Mouse (Mus musculus): ENCODE measurements around the gene Pld4. TPM values are rescaled to one million over a fixed set of nuclear protein-coding genes. Genes with fewer than 3 reads are reported as not detected.

Pld4 gene
- total RNA-seq, 1 experiment from 2014 or later, result 98.0 TPM

GRCm38 (mm10) chr12:112759471-112759870 lies 984 bp upstream of the Pld4 start:
- ATAC-seq (ENCODE audit: extremely low read depth, insufficient number of reproducible peaks, low FRiP score, poor library complexity, severe bottlenecking), result no peak

GRCm38 (mm10) chr12:112761411-112761810 lies 956 bp downstream of the Pld4 start:
- ATAC-seq (ENCODE audit: extremely low read depth, insufficient number of reproducible peaks, low FRiP score, poor library complexity, severe bottlenecking), result no peak

- peak; percentile 73 for ATAC-seq (ENCODE audit: extremely low read depth, insufficient number of reproducible peaks, low FRiP score, poor library complexity, severe bottlenecking)
These were observed 1.6 kb downstream of the Pld4 start for GRCm38 (mm10) chr12:112762018-112762417.

GRCm38 (mm10) chr12:112763176-112763575 lies 2.7 kb downstream of the Pld4 start:
- ATAC-seq (ENCODE audit: extremely low read depth, insufficient number of reproducible peaks, low FRiP score, poor library complexity, severe bottlenecking), result no peak

- ATAC-seq (ENCODE audit: extremely low read depth, insufficient number of reproducible peaks, low FRiP score, poor library complexity, severe bottlenecking), result no peak
These were observed 3.7 kb downstream of the Pld4 start for GRCm38 (mm10) chr12:112764141-112764540.

GRCm38 (mm10) chr12:112764991-112765390 lies 4.5 kb downstream of the Pld4 start:
- no peak for ATAC-seq (ENCODE audit: extremely low read depth, insufficient number of reproducible peaks, low FRiP score, poor library complexity, severe bottlenecking)

GRCm38 (mm10) chr12:112766586-112766985 lies 6.1 kb downstream of the Pld4 start:
- no peak for ATAC-seq (ENCODE audit: extremely low read depth, insufficient number of reproducible peaks, low FRiP score, poor library complexity, severe bottlenecking)

- no peak for ATAC-seq (ENCODE audit: extremely low read depth, insufficient number of reproducible peaks, low FRiP score, poor library complexity, severe bottlenecking)
These were observed 6.8 kb downstream of the Pld4 start for GRCm38 (mm10) chr12:112767036-112767890.

GRCm38 (mm10) chr12:112768166-112768565 lies 7.7 kb downstream of the Pld4 start:
- no peak for ATAC-seq (ENCODE audit: extremely low read depth, insufficient number of reproducible peaks, low FRiP score, poor library complexity, severe bottlenecking)

GRCm38 (mm10) chr12:112769031-112769430 lies 8.6 kb downstream of the Pld4 start:
- ATAC-seq (ENCODE audit: extremely low read depth, insufficient number of reproducible peaks, low FRiP score, poor library complexity, severe bottlenecking), result no peak

GRCm38 (mm10) chr12:112769751-112770150 lies 9.3 kb downstream of the Pld4 start:
- ATAC-seq (ENCODE audit: extremely low read depth, insufficient number of reproducible peaks, low FRiP score, poor library complexity, severe bottlenecking), result no peak

GRCm38 (mm10) chr12:112770396-112770795 lies 9.9 kb downstream of the Pld4 start:
- ATAC-seq (ENCODE audit: extremely low read depth, insufficient number of reproducible peaks, low FRiP score, poor library complexity, severe bottlenecking), result no peak

GRCm38 (mm10) chr12:112772306-112772705 lies 11.9 kb downstream of the Pld4 start:
- no peak for ATAC-seq (ENCODE audit: extremely low read depth, insufficient number of reproducible peaks, low FRiP score, poor library complexity, severe bottlenecking)

GRCm38 (mm10) chr12:112773366-112773765 lies 12.9 kb downstream of the Pld4 start:
- no peak for ATAC-seq (ENCODE audit: extremely low read depth, insufficient number of reproducible peaks, low FRiP score, poor library complexity, severe bottlenecking)

GRCm38 (mm10) chr12:112774026-112774425 lies 13.6 kb downstream of the Pld4 start:
- no peak for ATAC-seq (ENCODE audit: extremely low read depth, insufficient number of reproducible peaks, low FRiP score, poor library complexity, severe bottlenecking)

GRCm38 (mm10) chr12:112774481-112774880 lies 14.0 kb downstream of the Pld4 start:
- ATAC-seq (ENCODE audit: extremely low read depth, insufficient number of reproducible peaks, low FRiP score, poor library complexity, severe bottlenecking), result no peak

GRCm38 (mm10) chr12:112791026-112791425 lies 30.6 kb downstream of the Pld4 start:
- ATAC-seq (ENCODE audit: extremely low read depth, insufficient number of reproducible peaks, low FRiP score, poor library complexity, severe bottlenecking), result no peak

GRCm38 (mm10) chr12:112793601-112794355 lies 33.3 kb downstream of the Pld4 start:
- ATAC-seq (ENCODE audit: extremely low read depth, insufficient number of reproducible peaks, low FRiP score, poor library complexity, severe bottlenecking), result no peak

- no peak for ATAC-seq (ENCODE audit: extremely low read depth, insufficient number of reproducible peaks, low FRiP score, poor library complexity, severe bottlenecking)
These were observed 33.9 kb downstream of the Pld4 start for GRCm38 (mm10) chr12:112794356-112794816.

- no peak for ATAC-seq (ENCODE audit: extremely low read depth, insufficient number of reproducible peaks, low FRiP score, poor library complexity, severe bottlenecking)
These were observed 34.5 kb downstream of the Pld4 start for GRCm38 (mm10) chr12:112794998-112795397.

All from neutrophil, adult 5-6 weeks (primary cell).